Mouse (Mus musculus): Measurements from ENCODE around the gene Prpsap1. TPM values are rescaled to one million over a fixed set of nuclear protein-coding genes. Genes with fewer than 3 reads are reported as not detected.

Prpsap1 gene
- polyA plus RNA-seq, 1 experiment from 2014 or later, result 64.4 TPM

DNA sequence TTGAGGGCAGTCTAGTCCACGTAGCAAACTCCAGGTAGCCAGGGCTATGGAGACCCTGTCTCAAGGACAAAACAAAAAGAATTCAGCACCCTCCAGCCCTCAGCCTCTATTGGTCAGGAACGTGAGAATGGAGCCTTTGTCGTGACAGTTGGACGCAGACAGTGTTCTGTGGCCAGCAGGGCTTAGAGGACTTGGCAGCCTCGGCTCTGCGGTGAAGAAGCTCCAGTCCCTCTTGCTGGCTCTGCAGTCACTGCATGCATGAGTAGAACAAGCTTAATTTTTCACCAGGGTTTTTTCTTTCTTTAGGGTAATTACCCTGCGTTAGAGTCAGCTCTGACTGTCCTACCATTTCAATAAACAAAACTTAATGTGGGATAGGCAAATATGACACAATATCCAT is 12.2 kb downstream of the Prpsap1 start:
- H3K4me2 ChIP-seq (ENCODE audit: low read depth, low read length), result no peak overlapping the region
- H3K9me3 ChIP-seq (ENCODE audit: low read length), result no peaks in the 10 kb centered on the region
- no peak overlapping the region for H3K4me3 ChIP-seq (ENCODE audit: low read depth, low read length)
- TF ChIP-seq CTCF (IDR thresholded peaks at IDR 0.05; ENCODE audit: low read depth) (no peak), EP300 (IDR thresholded peaks at IDR 0.05; ENCODE audit: low read depth) (no peak)
- H3K9ac ChIP-seq (replicated peaks), result no peak overlapping the region
- no peaks in the 10 kb centered on the region for H3K27me3 ChIP-seq (ENCODE audit: insufficient read depth, low read length)
- no peak for DNase-seq
- H3K4me1 ChIP-seq (ENCODE audit: insufficient read depth), result no peaks in the 10 kb centered on the region
- no peak overlapping the region for H3K27ac ChIP-seq (ENCODE audit: low read depth)
- 80% methylated on average over 7 of the region's 7 CpGs for WGBS (ENCODE audit: insufficient replicate concordance)
- no peak for ATAC-seq
- peaks cover 65% of the 10 kb centered on the region for H3K36me3 ChIP-seq (replicated peaks; ENCODE audit: insufficient read depth, low read length)

DNA sequence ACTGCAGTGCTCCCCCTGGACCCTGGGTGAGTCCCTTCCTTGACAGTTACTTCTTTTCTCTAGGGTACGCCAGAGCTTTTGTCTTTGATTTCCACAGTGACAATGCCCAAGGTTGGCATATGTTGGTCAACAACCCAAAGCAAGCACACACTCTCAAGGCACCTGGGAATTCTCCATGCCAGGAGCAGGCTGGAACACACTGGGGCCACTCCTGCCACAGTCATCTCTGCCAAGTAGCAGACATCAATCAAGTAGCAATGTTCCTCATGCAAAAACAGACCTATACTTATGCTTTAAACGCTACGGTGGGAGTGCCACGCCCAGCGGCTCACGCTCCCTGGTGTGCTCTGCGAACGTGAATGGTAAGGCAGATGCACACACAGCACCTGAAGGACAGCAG is 13.0 kb downstream of the Prpsap1 start:
- no peak overlapping the region for H3K4me2 ChIP-seq (ENCODE audit: low read depth, low read length)
- no peak for DNase-seq
- no peaks in the 10 kb centered on the region for H3K27me3 ChIP-seq (ENCODE audit: insufficient read depth, low read length)
- H3K27ac ChIP-seq (ENCODE audit: low read depth), result no peak overlapping the region
- H3K9ac ChIP-seq (replicated peaks), result no peak overlapping the region
- H3K4me1 ChIP-seq (ENCODE audit: insufficient read depth), result no peaks in the 10 kb centered on the region
- H3K36me3 ChIP-seq (replicated peaks; ENCODE audit: insufficient read depth, low read length), result peaks cover 71% of the 10 kb centered on the region
- WGBS (ENCODE audit: insufficient replicate concordance), result 87% methylated on average over 8 of the region's 8 CpGs
- no peak for ATAC-seq
- no peaks in the 10 kb centered on the region for H3K9me3 ChIP-seq (ENCODE audit: low read length)
- no peak for TF ChIP-seq EP300 (IDR thresholded peaks at IDR 0.05; ENCODE audit: low read depth)
- TF ChIP-seq CTCF (IDR thresholded peaks at IDR 0.05; ENCODE audit: low read depth), result no peak
- H3K4me3 ChIP-seq (ENCODE audit: low read depth, low read length), result no peak overlapping the region

DNA sequence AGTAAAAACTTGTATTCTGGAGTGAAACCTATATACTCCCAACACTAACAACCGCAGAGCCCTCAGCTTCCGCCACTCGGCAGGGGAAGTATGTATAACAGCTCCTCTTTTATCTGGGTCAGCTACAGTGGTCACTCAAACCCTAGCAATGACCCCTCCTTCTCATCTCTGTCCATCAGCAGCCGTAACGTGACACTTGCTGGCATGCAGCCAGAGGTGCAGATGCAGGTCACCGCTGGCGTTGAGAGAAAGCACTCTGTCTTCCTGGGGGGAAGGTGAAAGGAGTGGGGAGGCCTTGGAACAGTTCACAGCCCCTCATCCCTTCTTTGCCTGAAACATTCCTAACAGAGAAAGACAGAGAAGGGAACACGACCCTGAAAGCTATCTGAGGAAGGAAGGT is 14.2 kb downstream of the Prpsap1 start:
- no peak overlapping the region for H3K4me2 ChIP-seq (ENCODE audit: low read depth, low read length)
- WGBS (ENCODE audit: insufficient replicate concordance), result 68% methylated on average over 8 of the region's 8 CpGs
- ATAC-seq (no peak), DNase-seq (no peak)
- H3K4me1 ChIP-seq (ENCODE audit: insufficient read depth), result no peaks in the 10 kb centered on the region
- H3K27ac ChIP-seq (ENCODE audit: low read depth), result no peak overlapping the region
- H3K27me3 ChIP-seq (ENCODE audit: insufficient read depth, low read length), result no peaks in the 10 kb centered on the region
- H3K9ac ChIP-seq (replicated peaks), result no peak overlapping the region
- H3K9me3 ChIP-seq (ENCODE audit: low read length), result no peaks in the 10 kb centered on the region
- peaks cover 69% of the 10 kb centered on the region for H3K36me3 ChIP-seq (replicated peaks; ENCODE audit: insufficient read depth, low read length)
- H3K4me3 ChIP-seq (ENCODE audit: low read depth, low read length), result no peak overlapping the region
- TF ChIP-seq CTCF (IDR thresholded peaks at IDR 0.05; ENCODE audit: low read depth) (no peak), EP300 (IDR thresholded peaks at IDR 0.05; ENCODE audit: low read depth) (no peak)

DNA sequence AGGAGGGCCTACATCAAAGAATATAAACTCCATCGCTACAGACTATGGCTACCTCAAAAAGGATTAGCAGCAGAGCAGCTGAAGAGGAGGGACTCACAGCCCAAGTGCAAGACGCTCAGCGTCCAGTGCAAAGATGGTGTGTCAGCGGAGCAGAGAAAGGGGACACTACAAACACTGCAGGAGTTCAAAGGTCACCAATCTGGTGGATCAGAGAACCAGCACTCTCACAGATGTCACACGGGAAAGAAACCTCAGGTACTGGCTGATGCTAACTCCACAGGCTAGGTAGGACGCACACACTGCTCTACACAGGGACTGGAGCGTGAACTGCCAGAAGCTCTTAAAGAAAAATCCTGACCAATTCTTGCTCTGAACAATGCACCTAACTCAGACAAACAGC is 15.0 kb downstream of the Prpsap1 start:
- no peaks in the 10 kb centered on the region for H3K9me3 ChIP-seq (ENCODE audit: low read length)
- H3K4me1 ChIP-seq (ENCODE audit: insufficient read depth), result no peaks in the 10 kb centered on the region
- no peak for ATAC-seq
- WGBS (ENCODE audit: insufficient replicate concordance), result 80% methylated on average over 7 of the region's 7 CpGs
- H3K4me2 ChIP-seq (ENCODE audit: low read depth, low read length), result no peak overlapping the region
- H3K27me3 ChIP-seq (ENCODE audit: insufficient read depth, low read length), result no peaks in the 10 kb centered on the region
- no peak overlapping the region for H3K27ac ChIP-seq (ENCODE audit: low read depth)
- H3K36me3 ChIP-seq (replicated peaks; ENCODE audit: insufficient read depth, low read length), result peaks cover 71% of the 10 kb centered on the region
- H3K9ac ChIP-seq (replicated peaks), result no peak overlapping the region
- no peak overlapping the region for H3K4me3 ChIP-seq (ENCODE audit: low read depth, low read length)
- no peak for TF ChIP-seq CTCF (IDR thresholded peaks at IDR 0.05; ENCODE audit: low read depth)
- no peak for TF ChIP-seq EP300 (IDR thresholded peaks at IDR 0.05; ENCODE audit: low read depth)
- no peak for DNase-seq

DNA sequence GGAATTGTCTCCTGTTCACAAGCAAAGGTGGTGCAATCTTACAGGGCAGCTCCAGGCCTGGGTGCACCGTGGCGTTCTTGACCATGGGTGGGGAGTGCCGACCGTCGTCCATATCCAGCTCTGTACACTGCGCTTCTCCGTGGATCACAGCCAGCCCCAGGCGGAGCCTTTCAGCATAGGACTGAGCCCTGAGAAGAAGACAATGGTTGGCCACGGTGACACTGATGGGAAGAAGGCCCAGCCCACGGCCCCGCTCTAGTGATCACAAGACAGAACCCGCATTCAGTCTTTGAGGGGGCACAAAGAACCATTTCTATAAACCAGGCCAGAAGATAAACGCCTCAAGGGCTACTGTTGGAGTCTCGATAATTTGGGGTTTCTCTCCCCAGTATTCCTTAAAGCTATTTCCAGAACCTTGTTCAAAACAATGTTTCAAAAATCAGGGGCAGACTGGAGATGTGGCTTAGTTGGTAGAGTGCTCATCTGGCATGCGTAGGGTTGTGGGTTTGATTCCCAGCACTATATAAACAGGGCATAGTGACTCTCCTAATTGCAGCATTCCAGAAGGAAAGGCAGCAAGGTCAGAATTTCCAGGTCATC is 16.7 kb downstream of the Prpsap1 start:
- Histone ChIP-seq H3K4me1 (ENCODE audit: insufficient read depth) (no peaks in the 10 kb centered on the region), H3K9ac (replicated peaks) (no peak overlapping the region), H3K27ac (ENCODE audit: low read depth) (no peak overlapping the region), H3K9me3 (ENCODE audit: low read length) (no peaks in the 10 kb centered on the region), H3K27me3 (ENCODE audit: insufficient read depth, low read length) (no peaks in the 10 kb centered on the region), H3K4me2 (ENCODE audit: low read depth, low read length) (no peak overlapping the region), H3K36me3 (replicated peaks; ENCODE audit: insufficient read depth, low read length) (peaks cover 73% of the 10 kb centered on the region), H3K4me3 (ENCODE audit: low read depth, low read length) (no peak overlapping the region)
- no peak for DNase-seq
- TF ChIP-seq CTCF (IDR thresholded peaks at IDR 0.05; ENCODE audit: low read depth) (no peak), EP300 (IDR thresholded peaks at IDR 0.05; ENCODE audit: low read depth) (no peak)
- 88% methylated on average over 15 of the region's 15 CpGs for WGBS (ENCODE audit: insufficient replicate concordance)
- no peak for ATAC-seq

DNA sequence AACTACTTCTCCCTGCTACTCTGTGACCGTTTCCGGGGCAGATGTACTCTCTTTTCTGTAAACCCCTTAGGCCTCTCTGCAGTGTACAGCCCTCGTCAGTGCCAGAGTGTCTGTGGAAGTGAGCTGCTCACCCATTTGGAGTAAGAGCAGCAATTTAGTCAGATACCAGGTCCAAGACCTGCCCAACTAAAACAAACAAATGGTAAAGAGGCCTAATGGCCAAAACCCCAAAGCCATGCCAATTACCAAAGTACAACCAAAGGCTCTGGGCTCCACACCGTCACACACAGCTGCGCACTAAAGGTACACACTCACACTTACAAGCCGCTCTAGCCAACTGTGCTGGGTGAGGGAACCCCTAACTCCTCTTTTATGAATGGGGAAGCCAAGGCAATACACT is 17.3 kb downstream of the Prpsap1 start:
- H3K27ac ChIP-seq (ENCODE audit: low read depth), result no peak overlapping the region
- no peaks in the 10 kb centered on the region for H3K9me3 ChIP-seq (ENCODE audit: low read length)
- TF ChIP-seq CTCF (IDR thresholded peaks at IDR 0.05; ENCODE audit: low read depth) (no peak), EP300 (IDR thresholded peaks at IDR 0.05; ENCODE audit: low read depth) (no peak)
- no peak for ATAC-seq
- H3K27me3 ChIP-seq (ENCODE audit: insufficient read depth, low read length), result no peaks in the 10 kb centered on the region
- no peak for DNase-seq
- H3K36me3 ChIP-seq (replicated peaks; ENCODE audit: insufficient read depth, low read length), result peaks cover 73% of the 10 kb centered on the region
- H3K4me1 ChIP-seq (ENCODE audit: insufficient read depth), result no peaks in the 10 kb centered on the region
- no peak overlapping the region for H3K9ac ChIP-seq (replicated peaks)
- no peak overlapping the region for H3K4me3 ChIP-seq (ENCODE audit: low read depth, low read length)
- WGBS (ENCODE audit: insufficient replicate concordance), result 87% methylated on average over 6 of the region's 6 CpGs
- H3K4me2 ChIP-seq (ENCODE audit: low read depth, low read length), result no peak overlapping the region

DNA sequence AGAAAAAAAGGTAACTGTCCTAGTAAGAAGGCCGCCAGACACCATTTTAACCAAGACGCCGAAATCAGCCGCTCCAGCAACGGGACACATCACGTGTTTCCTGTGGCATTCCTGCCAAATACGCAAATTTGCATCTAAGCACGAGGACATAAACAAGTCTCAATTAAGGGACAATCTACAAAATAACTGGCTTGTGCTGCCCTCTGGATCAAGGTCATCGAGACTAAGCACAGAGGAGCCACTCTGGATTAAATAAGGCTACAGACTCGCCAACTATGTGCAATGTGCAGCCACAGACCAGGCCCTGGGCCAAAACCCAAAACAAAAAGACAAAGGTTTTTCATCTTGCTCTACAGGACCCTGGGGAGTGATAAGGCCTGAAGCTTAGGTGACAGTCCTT is 18.0 kb downstream of the Prpsap1 start:
- no peaks in the 10 kb centered on the region for H3K27me3 ChIP-seq (ENCODE audit: insufficient read depth, low read length)
- H3K9me3 ChIP-seq (ENCODE audit: low read length), result no peaks in the 10 kb centered on the region
- H3K4me3 ChIP-seq (ENCODE audit: low read depth, low read length), result no peak overlapping the region
- TF ChIP-seq CTCF (IDR thresholded peaks at IDR 0.05; ENCODE audit: low read depth) (no peak), EP300 (IDR thresholded peaks at IDR 0.05; ENCODE audit: low read depth) (no peak)
- peaks cover 73% of the 10 kb centered on the region for H3K36me3 ChIP-seq (replicated peaks; ENCODE audit: insufficient read depth, low read length)
- no peak overlapping the region for H3K9ac ChIP-seq (replicated peaks)
- H3K4me2 ChIP-seq (ENCODE audit: low read depth, low read length), result no peak overlapping the region
- DNase-seq, result no peak
- 89% methylated on average over 10 of the region's 10 CpGs for WGBS (ENCODE audit: insufficient replicate concordance)
- H3K4me1 ChIP-seq (ENCODE audit: insufficient read depth), result no peaks in the 10 kb centered on the region
- ATAC-seq, result no peak
- no peak overlapping the region for H3K27ac ChIP-seq (ENCODE audit: low read depth)
